Mouse (Mus musculus) mature B cell (primary cell): ENCODE results near the gene Hmcn1.

ENCODE experiments used
- in situ Hi-C: fragments of 300-500 bp; cut with MboI; formaldehyde crosslinking; loops from 2 replicates; pipeline ENCODE4 v1.14.3; 2019

Gene Hmcn1

DNA sequence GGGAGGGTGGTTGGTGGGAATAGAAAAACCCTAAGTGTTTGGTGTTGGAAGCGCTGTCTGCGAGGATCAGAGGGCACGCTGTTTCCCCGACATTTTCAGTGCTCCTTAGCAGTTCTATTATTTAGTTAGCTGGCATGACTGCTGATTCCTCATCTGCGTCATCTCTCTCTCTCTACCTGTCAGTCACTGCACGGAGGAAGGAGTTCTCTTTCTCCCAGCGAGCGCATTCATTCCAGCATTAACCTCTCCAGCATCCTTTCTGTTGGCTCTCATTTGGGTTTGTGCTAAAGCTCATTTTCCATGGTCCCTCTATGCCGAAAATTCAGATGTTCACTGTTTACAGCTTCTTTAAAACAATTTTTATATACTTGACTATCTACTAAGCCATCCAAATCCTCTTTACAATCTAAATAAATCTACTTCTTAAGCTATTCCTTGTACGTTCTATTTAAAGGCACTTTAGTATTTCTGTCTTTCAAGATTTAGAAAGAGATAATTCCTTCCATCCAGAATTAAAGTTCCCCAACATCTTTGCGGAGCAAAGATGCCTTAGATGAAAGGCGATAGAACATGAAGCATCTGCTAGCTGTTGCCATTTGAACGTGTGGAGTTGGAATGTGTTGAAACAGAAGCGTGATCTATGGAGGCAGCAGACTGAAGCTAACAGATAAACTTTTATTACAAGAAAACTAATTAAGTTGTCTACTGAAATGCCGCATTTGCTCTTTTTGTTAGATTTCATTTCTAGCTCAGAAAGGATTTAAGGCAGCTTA lies 210.0 kb downstream of the Hmcn1 start:
- in situ Hi-C loops, result no loop called here

DNA sequence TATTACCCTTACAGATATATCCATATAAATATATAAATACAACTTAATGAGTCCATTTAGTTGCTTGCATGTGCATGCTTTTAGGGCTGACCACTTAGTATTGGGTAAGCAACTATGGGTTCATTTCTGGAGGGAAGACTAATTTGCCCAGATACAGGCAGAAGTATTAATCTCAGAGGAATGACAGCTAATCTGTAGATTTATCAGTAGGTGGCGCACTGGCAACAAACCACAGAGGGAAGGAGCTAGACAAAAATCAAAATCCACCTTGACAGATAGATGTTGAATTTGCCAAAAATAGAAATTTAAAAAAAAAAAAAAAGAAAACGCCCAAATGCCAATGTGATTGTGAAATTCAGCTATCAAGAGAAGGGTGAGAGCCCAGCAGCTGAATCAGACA lies 213.3 kb downstream of the Hmcn1 start:
- in situ Hi-C loops, result no loop called here

DNA sequence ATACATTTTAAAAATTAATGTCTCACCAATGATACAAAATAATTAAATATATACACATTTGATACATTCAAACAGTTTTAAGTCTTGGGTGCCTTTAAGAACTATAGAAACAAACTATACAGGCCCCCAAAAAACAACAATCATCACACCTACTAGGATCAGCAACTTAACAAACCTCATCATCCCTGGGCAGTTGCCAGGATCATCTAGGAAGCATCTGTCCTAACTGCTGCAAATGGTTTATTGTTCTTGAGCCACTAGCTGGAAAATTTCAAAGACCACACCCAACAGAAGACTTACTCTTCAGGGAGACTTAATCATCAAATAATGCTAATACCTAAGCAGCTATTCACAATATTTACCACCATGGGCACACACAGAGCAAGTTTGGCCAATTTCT lies 216.5 kb downstream of the Hmcn1 start:
- in situ Hi-C loops, result no loop called here

- in situ Hi-C loops, result no loop called here
Observed at GRCm38 (mm10) chr1:150775742-150776141, 217.5 kb downstream of the Hmcn1 start.

DNA sequence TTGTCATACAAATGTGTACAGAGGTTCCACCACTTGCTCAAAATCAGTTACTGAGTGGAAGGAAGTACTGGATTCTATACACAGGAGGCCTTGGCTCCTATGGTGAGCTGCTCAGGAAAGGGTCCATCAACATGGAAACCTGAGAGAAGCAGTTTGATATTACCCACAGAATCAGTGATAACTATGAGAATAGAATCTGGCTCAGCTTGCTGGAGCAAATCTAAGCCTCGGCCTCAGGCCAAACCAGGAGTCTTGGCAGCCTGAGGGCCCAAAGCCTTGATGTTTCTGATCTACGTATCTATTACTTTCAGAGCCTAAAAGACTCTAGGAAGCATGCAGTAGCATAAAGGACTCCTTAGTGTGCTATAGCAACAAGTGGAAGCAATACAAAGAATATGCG lies 220.3 kb downstream of the Hmcn1 start:
- in situ Hi-C loops, result no loop called here

- in situ Hi-C loops, result no loop called here
Observed at GRCm38 (mm10) chr1:150770948-150771521, 222.2 kb downstream of the Hmcn1 start.

GRCm38 (mm10) chr1:150769836-150770235 lies 223.4 kb downstream of the Hmcn1 start:
- in situ Hi-C loops, result no loop called here

- in situ Hi-C loops, result no loop called here
Observed at GRCm38 (mm10) chr1:150761678-150762077, 231.6 kb downstream of the Hmcn1 start.

DNA sequence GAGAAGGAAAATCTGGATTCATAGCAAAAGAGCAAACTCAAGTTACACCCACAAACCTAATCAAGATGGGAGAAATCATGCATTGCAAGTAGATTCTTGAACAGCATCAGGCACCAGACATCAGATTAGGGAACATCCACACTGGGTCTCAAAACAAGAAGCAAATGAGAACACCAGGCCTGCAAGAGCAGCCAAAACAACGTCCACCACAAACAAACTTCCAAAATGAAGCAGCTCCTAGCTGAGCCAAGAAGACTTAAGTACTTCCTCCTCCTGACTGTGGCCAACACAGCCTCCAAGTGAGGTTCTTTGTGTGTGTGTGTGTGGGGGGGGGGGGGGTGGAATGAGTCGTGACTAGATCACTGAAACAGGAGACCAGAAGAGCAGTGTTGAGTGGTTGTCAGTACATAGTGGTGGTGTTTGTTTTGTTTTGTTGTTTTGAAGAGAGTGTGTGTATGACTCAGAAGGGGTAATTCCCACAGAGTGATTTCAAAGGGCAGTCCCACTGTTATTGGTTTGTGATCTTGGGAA lies 232.4 kb downstream of the Hmcn1 start:
- in situ Hi-C loops, result no loop called here

- in situ Hi-C loops, result no loop called here
Observed at GRCm38 (mm10) chr1:150759476-150760079, 233.7 kb downstream of the Hmcn1 start.

GRCm38 (mm10) chr1:150753920-150754319 lies 239.3 kb downstream of the Hmcn1 start:
- in situ Hi-C loops, result no loop called here

- in situ Hi-C loops, result no loop called here
Observed at GRCm38 (mm10) chr1:150748783-150749182, 244.5 kb downstream of the Hmcn1 start.

DNA sequence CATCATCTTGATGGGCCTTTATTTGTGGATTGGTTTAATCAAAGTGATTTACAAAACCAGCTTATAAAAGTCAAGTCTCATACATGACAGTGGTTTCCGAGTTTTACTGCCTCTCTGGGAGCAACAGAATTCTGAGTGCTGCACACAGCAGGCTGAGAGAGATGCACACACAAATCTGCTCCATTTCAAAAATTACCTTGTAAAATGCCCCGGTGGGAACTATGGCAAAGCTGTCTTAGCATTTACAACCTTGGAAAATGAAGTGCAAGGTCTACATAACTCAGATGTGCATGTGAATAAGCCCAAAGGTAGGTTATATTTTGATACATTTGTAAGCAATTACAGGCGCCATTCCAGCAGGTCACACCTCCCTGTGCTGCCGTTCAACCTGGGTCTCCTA lies 245.5 kb downstream of the Hmcn1 start:
- in situ Hi-C loops, result no loop called here

DNA sequence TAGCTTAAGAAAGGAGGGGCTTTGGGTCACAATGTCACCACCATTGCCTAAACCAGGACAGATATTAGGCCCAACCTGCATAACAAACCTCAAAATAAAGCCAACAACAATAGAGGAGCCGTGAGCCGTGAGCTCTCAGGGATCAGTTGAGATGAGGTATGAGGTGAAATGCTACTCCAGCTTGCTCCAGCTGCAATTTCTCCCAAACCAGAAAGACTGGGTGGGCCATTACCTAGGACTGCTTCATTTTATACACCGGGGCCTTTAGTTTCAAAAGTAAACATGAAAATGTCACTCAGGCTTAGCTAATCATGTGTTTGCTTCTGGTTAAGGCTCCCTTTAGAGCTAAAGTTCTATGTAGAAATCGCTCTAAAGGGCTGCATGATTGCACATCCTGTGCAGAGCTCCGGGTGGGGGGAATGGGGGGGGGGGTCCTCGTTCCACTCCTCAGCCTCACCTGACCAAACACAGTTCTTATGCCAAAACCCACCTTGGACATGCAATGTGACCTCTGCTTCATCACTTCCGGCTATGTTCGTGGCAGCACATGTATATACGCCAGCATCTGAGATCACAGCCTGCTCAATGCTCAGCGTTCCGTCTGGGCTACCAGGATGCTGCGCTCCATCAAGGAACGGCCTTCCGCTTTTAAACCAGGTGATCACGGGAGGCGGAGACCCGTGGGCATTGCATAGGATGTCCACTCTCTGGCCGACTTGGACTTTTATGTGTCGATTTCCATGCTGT lies 250.0 kb downstream of the Hmcn1 start:
- in situ Hi-C loops, result no loop called here

- in situ Hi-C loops, result no loop called here
Observed at GRCm38 (mm10) chr1:150742376-150743087, 250.7 kb downstream of the Hmcn1 start.

DNA sequence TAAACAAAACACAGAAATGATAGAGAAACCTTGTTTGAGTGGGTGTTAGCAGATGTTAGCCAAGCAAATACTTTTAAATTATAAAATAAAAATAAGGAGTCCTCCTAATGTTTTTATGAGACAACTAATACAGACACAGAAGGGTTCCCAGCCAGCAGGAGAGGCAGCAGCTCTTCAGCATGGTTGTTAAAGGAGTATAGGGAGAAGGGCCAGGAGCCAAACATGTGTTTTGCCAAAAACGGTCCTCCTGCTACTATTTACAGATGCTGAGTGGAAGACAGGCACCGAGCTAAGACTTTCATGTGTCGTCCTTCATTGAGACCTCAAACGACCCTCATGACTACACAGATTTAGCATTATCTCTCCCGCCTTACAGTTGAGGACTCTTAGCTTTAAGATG lies 281.8 kb downstream of the Hmcn1 start:
- in situ Hi-C loops, result no loop called here

- in situ Hi-C loops, result no loop called here
Observed at GRCm38 (mm10) chr1:150706502-150706901, 286.7 kb downstream of the Hmcn1 start.

DNA sequence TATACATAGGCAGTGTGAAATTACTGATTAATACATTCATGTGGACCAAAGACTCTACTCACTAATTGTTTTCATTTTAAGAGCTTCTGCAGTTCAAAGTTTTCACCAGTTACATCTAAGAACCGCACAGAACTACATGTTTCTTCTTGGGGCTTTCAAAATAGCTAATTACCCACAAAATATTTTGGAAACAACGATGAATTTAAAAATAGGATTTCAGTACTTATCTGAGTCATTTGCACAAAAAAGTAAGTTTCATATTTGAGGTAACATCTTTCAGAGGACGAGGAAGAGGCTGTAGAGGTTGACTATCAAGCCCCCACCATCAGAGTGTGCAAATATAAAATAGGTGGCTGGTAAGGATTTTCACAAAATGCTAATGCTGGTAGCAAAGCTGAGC lies 295.5 kb downstream of the Hmcn1 start:
- in situ Hi-C loops, result no loop called here

DNA sequence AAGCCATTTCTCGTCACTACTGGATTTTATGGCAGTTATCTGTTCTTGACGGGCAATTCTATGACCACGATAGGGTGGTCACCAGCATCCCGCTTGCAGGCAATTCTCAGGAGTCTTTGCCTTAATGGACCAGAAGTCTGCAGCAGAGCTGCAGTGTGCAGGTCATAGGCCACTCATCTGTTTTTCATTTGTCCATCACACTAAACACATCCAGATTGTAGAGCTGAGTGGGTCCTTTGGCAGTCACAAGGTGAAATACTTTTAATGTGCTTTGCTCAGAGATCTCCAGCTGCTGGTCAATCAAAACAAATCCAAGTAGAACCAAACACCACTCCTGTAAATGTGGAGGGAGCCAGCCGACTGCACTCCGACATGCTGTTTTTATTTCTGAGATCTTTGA lies 311.2 kb downstream of the Hmcn1 start:
- in situ Hi-C loops, result no loop called here

DNA sequence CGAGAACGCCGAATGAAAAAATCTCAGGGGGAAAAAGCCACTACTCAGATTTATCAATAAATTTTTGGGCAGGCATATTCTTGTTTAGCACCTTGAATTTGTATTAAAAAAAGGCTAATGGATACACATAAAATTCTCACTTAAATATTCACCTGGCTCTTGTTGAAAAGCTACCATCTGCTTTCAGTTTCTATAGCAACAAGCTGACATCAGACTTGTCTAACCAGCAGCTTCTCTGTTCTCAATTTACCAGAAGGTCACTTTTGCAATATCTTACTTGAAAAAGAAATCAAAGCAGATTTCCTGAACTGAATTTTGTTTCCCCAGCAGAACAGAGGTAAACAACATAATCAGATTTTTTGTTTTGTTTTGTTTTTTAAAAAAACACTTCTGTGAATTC lies 311.8 kb downstream of the Hmcn1 start:
- in situ Hi-C loops, result no loop called here

DNA sequence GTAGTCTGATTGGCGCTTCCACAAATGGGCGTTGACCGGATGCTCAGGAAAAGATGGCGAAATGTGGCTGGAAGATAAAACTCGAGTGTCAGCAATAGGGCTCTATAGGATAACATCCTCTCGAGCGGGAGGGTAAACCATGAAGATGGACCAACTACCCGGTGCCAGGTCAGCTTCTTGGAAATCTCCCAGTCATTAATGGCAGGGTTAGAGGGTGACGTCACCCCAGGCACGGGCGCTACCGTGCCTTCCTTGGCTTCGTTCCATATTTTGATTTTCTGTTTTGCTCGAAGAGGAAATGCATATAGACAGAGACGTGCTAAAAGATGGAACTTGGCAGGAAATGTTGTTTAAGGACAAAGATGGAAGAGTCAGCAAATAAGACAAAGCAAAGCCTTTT lies 312.2 kb downstream of the Hmcn1 start:
- in situ Hi-C loops, result no loop called here

DNA sequence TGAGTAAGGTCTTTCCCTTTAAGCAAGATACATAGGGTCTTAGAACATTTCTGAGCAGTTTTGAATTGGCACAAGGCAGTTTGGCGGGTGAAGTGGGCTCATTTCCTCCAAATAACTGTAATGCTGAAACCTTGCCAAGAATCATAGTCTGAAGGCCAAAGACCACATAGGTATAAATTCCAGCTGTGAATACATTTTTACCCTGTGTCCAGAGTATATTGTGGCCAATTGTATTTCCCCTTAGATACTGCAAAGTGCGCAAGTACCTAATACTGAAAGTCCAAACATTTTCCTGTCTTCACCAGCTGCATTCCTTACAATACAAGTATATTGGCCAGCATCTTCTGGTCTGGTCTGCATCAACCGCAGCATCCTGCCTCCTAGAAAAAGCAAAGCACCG lies 312.9 kb downstream of the Hmcn1 start:
- in situ Hi-C loops, result no loop called here
